Mouse (Mus musculus) spleen, postnatal 36 days (tissue): Measurements from ENCODE around the gene Lsr.

Experiments used
- DNase-seq, 2 experiments: peaks; one replicate each; pipeline ENCODE4 v3.0.0; 2022; ENCODE audit warnings: low spot score in 2 of 2, mixed read lengths in 1 of 2

Lsr gene

DNA sequence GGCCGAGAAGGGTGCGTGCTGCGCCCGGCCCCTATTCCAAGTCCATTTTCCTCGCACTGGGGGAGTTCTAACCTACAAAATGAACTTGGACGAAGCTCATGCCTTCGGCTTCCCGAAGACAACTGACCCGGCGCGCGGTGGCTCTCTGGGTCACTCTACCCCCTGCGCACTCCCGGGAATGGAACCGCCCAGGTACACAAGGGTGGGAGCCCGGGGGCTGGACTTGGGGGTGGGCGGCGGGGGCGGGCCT, at the start of gene Lsr:
TSS of gene Lsr (minus strand) at position 214 of the 250 bp plus-strand sequence.
- no peak for DNase-seq

DNA sequence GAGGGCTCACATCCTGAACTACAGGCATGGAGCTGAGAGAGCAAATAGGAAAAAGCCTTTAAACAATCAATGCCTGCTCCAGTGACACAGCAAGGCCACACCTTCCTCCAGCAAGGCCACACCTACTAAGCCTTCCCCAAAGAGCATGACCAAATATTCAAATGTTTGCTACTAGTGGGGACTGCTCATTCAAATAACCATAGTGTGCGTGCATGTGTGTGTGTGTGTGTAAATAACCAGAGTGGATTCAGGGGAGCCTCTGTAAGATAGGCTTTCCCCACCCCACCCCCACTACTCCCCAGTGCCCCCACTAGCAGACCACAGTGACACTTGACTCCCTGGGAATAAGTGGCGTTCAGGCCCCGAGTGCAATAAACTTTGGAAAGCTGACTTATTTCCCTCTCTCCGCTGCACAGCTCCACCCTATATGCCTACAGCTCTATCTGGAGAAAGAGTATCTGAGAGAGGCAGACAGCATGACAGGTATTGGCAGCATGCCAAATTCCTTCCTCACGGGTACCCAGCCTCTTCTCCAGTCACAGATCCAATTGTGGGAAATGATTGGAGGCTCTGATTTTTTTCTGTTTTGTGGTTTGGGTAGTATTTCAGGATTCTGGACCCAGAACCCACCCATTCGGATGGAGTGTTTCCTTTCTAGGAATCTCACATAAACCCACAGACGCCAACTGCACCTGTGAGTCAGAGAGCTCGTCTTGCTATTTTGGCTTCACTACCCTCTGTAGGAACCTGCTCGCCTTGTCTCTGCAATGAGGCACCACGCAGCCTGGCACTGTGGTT, 44.0 kb upstream of the Lsr start:
- DNase-seq = peak; percentile 53

DNA sequence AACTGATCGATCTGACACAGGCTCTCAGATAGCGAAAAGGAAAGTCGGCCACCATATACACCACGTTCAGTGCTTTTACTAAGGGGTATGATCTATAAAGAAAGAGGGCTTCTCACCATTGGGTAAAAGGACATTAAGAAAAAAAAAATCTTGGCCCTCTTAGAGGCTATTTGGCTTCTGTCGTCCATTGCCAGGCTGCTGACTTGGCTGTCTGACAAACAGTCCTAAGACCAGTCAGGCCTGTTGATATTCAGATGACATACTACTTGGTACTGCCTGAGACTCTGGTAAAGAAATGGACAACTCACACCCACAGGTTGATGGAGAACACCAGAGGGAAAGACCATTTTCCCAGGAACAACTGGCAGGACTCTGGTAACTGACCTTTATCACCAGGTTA, 39.7 kb upstream of the Lsr start:
- DNase-seq = no peak

DNA sequence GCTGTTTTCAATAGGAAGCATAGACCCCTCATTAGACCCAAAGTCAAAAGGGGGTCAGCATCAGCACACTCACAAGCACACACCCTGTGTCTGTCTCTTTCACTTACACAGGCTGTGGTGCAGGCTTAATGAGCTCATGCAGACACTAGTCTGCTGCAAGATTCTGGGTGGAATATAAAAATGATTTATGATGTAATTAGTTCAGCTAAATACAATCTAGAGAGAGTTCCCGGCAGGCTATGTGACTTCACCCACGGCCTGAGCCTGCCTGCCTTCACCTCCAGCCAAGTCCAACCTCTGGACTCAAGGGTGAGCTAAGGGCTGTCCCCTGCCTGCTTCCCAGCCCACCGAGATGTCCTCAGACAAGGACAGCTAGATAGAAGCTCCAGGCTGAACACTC, 35.6 kb upstream of the Lsr start:
- DNase-seq = no peak

DNA sequence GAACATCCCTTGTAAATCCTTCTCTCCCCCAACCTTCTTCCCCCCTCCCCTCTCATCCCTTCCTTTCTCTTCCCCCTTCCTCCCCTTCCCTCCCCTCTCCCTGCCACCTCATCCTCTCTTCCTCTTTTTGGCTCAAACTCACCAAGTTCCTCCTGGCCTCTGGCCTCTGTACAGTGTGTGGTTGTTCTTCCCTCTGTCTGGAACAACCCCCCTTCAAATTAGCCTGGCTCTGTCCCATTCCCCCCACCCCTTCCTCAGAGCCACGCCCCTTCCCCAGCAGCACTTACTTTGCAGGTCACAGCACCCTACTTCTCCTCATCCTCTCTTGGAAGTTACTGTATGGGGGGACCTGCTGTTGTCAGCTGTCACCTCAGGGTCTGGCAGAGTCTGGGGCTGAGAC, 34.9 kb upstream of the Lsr start:
- no peak for DNase-seq

DNA sequence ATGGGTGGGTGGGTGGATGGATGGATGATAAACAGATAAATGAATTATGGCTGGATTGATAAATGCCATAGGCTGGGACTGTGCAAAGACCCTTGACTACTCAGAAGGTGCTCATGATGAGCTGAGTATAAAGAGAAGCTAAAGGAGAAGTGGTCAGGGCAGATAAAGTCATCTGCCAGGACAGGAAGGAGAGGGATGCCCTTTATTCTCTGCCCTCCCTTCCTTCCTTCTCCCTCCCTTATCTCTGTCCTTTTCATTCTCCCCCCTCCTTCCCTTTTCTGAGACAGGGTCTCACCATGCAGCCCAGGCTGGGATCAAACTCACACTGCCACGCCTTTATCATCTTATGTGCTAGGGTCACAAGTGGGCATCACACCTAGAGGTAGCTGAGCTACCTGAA, 34.5 kb upstream of the Lsr start:
- no peak for DNase-seq

DNA sequence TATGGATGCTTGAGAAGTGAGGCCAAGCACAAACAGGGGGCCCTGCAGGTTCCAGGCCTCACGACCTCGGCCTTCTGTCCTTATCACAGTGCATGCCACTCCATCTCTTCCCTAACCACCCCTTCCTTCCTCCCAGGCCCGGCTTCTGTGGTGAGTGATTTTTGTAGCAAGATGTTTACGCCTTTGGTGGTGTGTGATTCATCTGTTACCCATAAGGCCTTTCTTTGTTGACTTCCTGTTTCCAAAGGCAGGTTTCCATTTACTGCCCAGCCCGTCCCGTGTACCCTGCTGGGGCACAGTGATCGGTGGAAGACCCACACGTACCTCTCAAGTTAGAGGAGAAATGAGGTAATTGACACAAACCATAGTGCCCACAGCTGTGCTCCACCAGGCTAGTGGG, 29.4 kb upstream of the Lsr start:
- peak; percentile 78 to 83 for DNase-seq

DNA sequence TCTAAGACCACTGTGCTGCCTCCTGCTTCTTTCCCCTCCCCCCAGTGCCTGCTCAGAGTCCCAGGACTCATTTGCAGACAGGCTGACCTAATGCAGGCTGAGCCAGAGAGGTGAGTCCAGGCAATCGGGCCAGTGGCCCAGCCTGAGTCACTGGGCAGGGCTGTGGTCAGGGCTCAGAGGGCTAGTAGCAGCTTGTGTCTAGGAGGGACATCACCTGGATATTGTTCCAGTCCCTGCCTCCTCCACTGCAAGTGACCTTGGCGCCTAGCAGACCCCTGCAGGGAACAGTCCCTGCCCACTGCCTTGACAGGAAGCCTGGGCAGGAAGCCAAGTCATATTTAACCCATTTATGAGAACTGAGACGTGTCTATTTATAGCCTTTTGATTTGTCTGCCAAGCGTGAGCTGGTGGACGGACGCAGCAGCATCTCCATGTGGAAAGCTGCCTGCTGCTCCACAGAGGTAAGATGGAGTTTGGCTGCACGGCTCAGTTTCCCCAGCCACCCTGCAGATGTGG, 27.3 kb upstream of the Lsr start:
- peak; percentile 78 to 88 for DNase-seq

DNA sequence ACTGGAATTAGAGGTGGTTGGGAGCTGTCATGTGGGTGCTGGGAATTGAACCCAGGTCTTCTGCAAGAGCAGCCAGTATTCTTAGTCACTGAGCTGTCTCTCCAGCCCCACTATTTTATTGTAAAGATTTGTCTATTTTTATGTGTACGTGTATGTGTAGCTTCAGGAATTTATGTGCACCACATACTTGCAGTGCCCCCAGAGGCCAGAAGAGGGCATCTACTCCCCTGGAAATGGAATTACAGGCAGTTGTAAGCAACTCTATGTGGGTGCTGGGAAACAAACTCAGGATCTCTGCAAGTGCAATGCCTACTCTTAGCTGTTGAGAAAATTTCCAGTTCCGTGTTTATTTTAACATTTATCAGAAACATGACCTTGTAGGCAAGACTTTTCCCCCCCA, 23.2 kb upstream of the Lsr start:
- DNase-seq = no peak

DNA sequence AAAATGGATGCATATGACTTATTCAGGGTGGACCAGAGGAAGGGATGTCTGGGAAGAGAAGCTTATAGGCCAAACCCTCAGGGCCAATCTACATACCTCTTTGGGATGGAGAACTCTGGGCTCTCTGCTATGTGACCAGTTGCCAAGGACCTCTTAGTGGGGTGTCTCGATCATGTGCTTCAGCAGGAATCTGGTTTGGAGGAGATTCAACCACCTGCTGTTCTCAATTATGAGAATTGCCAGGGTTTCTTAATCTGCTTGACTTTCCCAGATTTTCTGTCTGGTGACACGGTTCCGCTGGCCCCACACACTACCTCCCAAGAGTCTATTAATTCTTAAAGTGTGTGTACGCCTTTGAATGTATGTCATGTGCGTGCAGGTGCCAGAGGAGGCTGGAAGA, 20.7 kb upstream of the Lsr start:
- no peak for DNase-seq

DNA sequence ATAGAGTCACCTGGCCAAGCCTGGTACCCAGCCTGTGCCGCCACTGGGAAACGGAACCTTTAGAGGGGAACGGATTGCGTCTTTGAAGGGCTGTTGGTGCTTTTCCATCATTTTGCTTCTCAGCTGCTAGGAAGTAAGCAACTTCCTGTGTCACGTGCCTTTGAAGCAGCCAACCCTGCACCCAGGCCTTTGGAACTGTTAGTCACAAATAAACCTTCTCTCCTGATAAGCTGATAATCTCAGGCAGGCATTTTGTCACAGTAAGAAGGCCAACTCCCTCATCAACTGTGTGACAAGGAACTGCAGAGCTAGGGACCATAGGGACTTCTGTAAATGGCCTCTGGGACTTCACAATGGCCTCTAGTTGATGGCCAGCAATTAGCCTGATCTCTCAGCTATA, 18.9 kb upstream of the Lsr start:
- DNase-seq = no peak

DNA sequence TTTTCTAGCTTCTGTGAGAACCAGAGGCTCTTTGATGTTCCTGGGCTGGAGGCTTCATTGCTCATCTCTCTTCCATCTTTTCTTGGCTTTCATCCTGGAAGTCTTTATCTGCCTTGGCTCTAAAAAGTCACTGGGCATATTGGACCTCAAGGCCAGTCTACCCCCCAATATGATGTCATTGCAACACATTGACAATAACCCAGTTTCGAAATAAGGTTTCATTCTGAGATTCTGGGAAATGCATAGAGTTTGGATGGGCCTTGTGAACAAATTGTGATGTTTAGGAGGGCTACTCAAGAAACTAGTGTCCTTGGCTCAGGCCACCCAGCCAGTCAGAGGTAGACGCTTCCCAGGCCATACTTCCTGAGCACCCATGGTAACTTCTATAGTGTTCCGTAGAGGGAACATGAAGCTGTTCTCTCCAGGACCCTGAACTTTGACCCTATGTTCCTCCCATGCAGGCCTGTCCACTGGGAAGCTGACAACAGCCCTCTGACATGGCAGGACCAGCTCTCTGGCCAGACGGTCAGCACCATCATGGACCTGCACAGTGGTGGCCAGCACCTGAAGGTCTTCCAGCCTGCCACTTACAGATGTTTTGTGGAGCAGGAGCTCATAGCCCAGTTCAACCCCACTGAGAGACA, 15.4 kb upstream of the Lsr start:
- no peak for DNase-seq

DNA sequence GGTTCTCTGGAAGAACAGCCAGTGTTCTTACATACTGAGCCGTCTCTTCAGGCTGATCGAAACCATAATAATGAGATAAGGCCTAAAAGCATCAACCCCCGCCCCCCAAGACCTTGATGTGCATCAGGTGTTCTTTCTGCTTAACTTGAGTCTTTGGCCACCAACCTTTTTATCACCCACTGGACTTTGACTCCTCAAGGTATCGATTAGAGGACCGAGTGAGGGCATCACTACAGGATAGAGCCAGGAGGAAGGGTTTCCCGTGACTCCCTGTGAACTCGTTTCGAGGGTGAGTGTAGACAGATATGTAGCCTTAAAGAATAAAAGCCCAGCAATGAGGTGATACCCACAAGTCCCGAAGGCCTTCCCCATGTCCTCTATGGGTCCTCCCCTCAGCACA, 12.1 kb upstream of the Lsr start:
- no peak for DNase-seq

DNA sequence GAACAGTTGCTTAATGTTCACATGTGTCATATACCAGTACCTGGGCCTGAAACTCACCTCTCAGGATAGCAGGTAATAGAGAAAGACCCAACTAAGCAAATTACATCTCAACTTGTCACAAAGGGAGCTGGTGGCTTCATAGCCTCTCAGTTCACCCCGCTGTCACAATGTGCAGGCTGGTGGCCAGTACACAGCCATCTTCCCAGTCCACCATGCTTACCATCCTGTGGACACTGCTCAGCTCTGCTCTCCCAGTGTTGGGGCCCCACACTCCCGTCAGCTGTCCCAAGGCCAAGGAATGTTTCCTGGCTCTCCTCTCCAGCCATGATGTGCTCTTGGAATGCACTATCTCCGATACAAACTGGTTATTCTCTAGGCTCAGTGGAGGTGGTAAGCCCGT, 8.4 kb upstream of the Lsr start:
- DNase-seq = no peak

DNA sequence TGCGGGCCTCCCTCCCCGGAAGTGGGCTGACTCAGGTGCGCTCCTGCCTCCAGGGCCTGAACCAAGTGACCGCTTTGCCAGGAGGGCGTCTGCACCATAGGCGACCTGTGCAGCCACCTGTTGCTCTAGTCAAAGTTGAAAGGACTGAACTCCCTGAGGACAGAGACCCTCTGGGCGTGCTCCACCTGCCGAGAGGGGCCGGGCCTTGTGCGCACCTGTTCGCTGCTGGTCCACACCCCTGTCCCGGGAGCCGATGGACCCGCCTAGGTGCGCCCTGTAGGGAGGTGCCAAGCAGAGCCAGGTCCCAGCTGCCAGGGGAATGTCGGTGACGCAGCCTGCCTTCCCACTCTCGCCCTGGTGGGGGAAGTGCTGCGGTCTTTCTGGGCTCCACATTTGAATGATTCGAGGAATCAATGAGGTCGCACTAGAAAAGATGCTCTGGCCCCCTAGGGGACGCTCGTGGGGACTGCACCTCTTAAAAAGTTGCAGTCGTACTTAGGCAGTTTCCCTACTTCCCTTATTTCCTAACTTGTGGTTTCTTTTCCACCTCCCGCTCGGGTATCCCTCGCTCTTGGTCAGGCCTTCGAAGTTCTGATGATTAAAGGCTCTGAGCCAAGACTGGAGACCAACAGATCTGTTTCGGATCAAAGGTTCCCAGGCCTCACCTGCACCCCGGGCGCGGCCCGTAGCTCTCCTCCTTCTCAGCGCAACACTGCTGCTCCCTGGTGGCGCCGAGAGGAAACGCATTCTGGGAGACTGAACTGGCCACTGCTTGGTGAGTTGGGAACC, 431 bp upstream of the Lsr start, which contains the start of gene Fam187b:
TSS of gene Fam187b (plus strand) at position 290 of the 789 bp plus-strand sequence.
- DNase-seq = peak; percentile 83 to 87

DNA sequence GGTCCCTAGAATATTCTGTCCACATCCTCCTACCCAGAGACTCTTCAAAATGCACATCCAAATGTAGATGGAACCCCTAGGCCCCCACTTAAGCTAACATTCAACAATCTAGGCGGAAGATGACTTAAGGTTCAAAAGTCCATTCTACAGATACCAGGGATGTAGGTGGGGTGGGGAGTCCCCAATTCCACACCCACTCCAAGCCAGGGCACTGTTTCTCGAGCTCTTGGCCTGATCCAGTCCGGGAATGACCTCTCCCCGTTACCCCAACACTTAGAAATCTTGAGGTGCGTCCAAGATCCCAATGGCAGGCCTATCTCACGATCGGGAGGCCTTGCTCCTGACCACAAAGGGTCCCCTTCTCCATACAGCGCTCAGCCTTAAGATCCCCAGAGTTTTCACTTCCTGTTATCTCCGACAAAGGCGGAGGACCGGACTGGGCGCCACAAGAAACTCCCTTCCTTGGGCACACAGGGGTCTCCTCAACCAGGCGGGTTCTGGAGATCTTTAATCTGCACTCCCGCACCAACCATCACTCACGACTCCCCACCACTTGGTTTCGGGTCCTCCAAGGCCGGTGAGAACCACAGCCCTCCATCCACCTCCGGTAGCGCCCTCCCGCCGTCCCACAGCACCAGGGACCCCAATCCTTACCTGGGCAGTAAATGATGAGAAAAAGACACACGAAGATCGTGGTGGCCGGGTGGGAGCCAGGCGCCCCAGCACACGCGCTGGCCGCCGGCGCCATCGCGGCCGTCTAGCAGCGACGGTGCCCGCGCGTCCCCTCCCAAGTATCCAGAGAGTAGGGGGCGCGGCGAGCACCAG, 626 bp downstream of the Lsr start:
- no peak for DNase-seq

DNA sequence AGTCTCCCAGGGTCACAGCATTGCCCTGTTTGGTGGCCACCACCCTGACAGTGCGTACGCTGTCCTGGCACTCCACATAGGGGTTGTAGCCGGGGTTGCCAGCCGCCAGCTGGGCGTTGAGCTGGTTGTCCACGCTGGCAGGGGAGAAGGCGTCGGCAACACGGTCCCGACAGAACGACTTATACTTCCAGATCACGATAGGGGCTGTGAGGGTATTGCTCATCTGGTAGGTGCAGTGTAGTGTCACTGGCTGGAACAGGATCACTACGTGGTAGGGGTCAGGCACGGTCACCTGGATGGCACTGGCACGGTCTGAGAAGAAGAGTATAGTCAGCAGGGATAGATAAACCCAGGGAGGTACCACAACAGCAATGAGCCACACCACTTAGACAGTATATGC, 1.4 kb downstream of the Lsr start:
- no peak for DNase-seq

DNA sequence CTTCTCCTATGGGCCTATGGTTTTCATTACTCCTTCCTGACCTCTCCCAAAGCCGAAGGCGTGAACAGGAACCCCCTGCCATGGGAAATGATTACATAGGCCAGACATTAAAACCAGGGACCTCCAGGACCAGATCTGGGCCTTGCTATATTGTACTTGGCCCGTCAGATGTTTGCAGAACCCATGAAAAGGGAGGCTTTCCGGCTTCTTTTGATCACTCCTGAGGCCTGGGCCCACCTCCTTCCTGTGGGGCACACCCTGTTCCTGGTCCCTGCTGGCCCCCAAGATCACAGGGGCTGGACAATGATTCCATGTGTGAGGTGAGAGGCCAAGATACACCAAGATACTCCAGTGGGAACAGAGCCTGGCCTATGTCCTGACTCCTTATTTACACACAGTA, 4.1 kb downstream of the Lsr start:
- no peak for DNase-seq

DNA sequence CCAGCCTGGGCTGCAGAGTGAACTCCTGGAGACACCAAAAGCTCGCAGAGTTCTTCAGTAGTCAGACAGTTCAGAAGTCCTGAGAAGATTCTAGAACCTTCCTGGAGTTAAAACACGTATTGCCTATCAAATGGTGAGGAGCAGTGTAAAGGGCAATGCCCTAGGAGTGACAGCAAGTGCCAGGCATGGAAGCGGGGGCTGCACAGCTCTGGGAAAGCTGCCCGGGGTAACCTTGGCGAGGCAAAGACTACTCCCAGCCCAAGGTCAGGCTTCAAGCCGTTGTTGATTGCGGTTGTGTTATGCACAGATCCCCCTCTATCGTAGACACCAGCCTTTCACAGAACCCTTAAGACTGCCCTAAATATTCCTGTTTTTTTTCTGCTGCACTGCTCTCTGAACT, 4.7 kb downstream of the Lsr start:
- no peak for DNase-seq

DNA sequence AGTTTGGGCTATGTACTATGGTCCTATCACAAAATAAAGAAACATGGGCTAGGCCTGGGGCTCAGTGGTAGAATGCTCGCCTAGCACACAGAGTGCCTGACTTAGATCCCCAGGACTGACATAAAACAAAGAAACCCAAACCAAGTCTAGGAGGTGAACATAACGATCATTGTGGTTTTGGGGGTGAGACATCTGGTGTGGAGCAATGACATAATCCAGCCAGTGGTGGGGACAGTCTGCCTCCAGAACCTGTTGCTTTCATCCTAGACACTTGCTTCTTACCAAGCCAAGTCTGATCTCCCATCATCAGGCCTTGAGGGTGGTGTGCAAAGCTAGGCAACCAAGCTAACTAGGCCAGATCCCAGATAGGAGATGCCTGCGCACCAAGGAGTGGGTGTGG, 6.6 kb downstream of the Lsr start:
- no peak for DNase-seq

DNA sequence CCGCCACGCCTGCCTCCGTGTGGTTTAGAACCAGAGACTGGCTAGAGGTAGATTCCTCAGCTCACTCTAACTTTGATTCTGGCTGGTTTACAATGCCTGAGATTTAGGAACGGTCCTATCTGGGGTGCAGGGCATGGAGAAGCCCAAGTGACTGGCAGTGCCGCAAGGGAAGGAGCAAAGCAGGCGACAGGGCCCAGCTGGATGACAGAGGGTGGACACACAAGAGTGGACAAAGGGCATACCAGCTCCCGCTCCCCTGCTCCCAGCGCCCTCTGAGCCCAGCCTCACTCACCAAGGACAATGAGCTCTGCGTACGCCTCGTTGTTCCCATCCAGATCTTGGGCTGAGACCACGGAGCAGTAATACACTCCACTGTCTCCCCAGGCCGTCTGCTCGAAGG, 7.6 kb downstream of the Lsr start:
- DNase-seq = no peak

DNA sequence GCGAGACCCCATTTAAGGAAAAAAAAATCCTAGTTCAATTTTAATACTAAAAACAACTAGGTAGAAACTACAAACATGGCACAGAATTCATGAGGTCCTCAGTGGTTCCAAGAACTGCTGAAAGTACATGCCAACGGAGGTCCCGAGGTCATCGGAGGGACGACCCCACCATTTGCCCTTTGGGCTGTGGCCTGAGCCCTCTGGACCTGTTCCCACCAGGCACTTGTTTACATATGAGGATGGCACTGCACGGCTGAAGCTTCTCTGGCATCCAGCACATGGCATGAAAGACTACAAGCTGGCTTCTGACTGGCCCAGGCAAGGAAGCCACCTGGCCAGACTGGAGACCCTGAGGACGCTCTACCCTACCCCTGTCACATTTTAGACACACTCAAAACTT, 8.9 kb downstream of the Lsr start:
- no peak for DNase-seq
